Comparison of ENCODE assay signal across 8 mouse cellular contexts in genomic region chr2:157663584-157664375, GRCm38 (mm10).
A peak's percentile ranks its signal among the peaks of the same experiment; 100 is the strongest.
DNase-seq lines count a peak whose midpoint lies in the region; ATAC-seq and TF ChIP-seq lines count a peak whose summit lies in the region.

No protein-coding gene starts in this region.

- in situ Hi-C loops in ES-E14 (cut with MboI; ENCODE audit: low sequenced_read_pairs in 2 of 2, unreplicated experiment in 2 of 2): no loop called here

- peaks cover 0 to 9% of the 10 kb centered on the region in 2 experiments; a peak in 1 of 4 replicates for H3K4me1 ChIP-seq in ES-E14 (ENCODE audit: control insufficient read depth in 2 of 2, insufficient read depth in 2 of 2, low read length in 2 of 2, poor library complexity in 1 of 2)
- no peaks in the 10 kb centered on the region for H3K4me1 ChIP-seq in limb, embryonic 11.5 days (ENCODE audit: control insufficient read depth, insufficient read depth, low read length)

- no peak overlapping the region for H3K4me2 ChIP-seq in limb, embryonic 11.5 days (ENCODE audit: low read depth, severe bottlenecking)

- intact Hi-C loops in heart, postnatal 36 days (cut with DNase I): loop anchor here (5.0 kb wide), 1 partner anchor 264 kb away; no protein-coding TSS in a partner anchor

- no peak overlapping the region for H3K4me3 ChIP-seq in ES-E14 (ENCODE audit: insufficient read depth in 1 of 2, low read depth in 1 of 2, low read length in 2 of 2, poor library complexity in 1 of 2, severe bottlenecking in 1 of 2)
- H3K4me3 ChIP-seq in limb, embryonic 11.5 days (ENCODE audit: low read depth, low read length): no peak overlapping the region

- no peak overlapping the region for H3K27ac ChIP-seq in ES-E14 (ENCODE audit: insufficient read depth, low read depth, low read length, poor library complexity, severe bottlenecking)
- no peak overlapping the region for H3K27ac ChIP-seq in limb, embryonic 11.5 days (replicated peaks; ENCODE audit: low read depth, low read length)

- peak; percentile 25 to 49 for DNase-seq in heart, postnatal 36 days
- DNase-seq in heart, adult 11 months: no peak
- DNase-seq in ES-E14 (ENCODE audit: low read depth, low spot score): peak; percentile 68
- peak; percentile 94 for DNase-seq in limb, embryonic 11.5 days (ENCODE audit: low spot score)
- DNase-seq in ovary, postnatal 14 days (ENCODE audit: low spot score): peak; percentile 65
- no peak for DNase-seq in T-cell, adult 2 months (ENCODE audit: low spot score)
- DNase-seq in frontal cortex, postnatal 14 days (ENCODE audit: low spot score in 2 of 2): no peak

- no peaks in the 10 kb centered on the region for H3K36me3 ChIP-seq in ES-E14 (ENCODE audit: control insufficient read depth, insufficient read depth, low read length, poor library complexity, severe bottlenecking)
- H3K36me3 ChIP-seq in limb, embryonic 11.5 days (ENCODE audit: control insufficient read depth, insufficient read depth, low read length): no peaks in the 10 kb centered on the region

- 15% methylated on average over 20 of the region's 20 CpGs for WGBS in limb, embryonic 11.5 days

- no peak overlapping the region for H3K9ac ChIP-seq in ES-E14 (ENCODE audit: insufficient read depth, low read depth, low read length, poor library complexity, severe bottlenecking)
- no peak overlapping the region for H3K9ac ChIP-seq in limb, embryonic 11.5 days (ENCODE audit: low read length)

- H3K9me3 ChIP-seq in ES-E14 (ENCODE audit: control insufficient read depth, insufficient read depth, low read depth, low read length): no peaks in the 10 kb centered on the region
- H3K9me3 ChIP-seq in limb, embryonic 11.5 days (ENCODE audit: control insufficient read depth, low read length): no peaks in the 10 kb centered on the region

- no peaks in the 10 kb centered on the region for H3K27me3 ChIP-seq in limb, embryonic 11.5 days (ENCODE audit: control insufficient read depth, insufficient read depth, low read length)

- ATAC-seq in common myeloid progenitor, adult 5-6 weeks (replicated peaks; ENCODE audit: low read depth, poor library complexity, severe bottlenecking): peak; percentile 62
- no peak for ATAC-seq in limb, embryonic 11.5 days (ENCODE audit: insufficient number of reproducible peaks, low FRiP score, low TSS enrichment, low read depth)

TF ChIP-seq in ES-E14, 5 proteins besides CTCF, POLR2A, EP300 and RAD21:
- no peak for TF ChIP-seq CHD2 (IDR thresholded peaks at IDR 0.05; ENCODE audit: low read depth, low read length)

Comparison
In these comparisons a context has a peak if more than half of its experiments do, and no peak if none do; other contexts are left out.
1. DNase-seq: peak in heart, postnatal 36 days (2 of 2), ES-E14 (single experiment), limb, embryonic 11.5 days (single experiment) and ovary, postnatal 14 days (single experiment); none in heart, adult 11 months (single experiment), T-cell, adult 2 months (single experiment) and frontal cortex, postnatal 14 days (0 of 2).